Mouse (Mus musculus) left cerebral cortex, postnatal 10 days (tissue): ENCODE data around the gene Padi1. TPM values are rescaled to one million over a fixed set of nuclear protein-coding genes. Genes with fewer than 3 reads are reported as not detected.

ENCODE experiments used
- DNase-seq, 2 experiments: peaks; one replicate each; pipeline ENCODE4 v3.0.0; 2021 to 2022; ENCODE audit warnings: low spot score in 2 of 2, mixed read lengths in 1 of 2; ENCODE audit errors: extremely low spot score in 1 of 2
- intact Hi-C: fragments of 180-260 bp; cut with DNase I; formaldehyde crosslinking; loops from one replicate; pipeline ENCODE4 v1.15.1; 2025
- total RNA-seq, 2 experiments: library from RNA; stranded (reverse); gene quantifications; 2 replicates each; pipeline ENCODE4 v1.2.3; 2021

Padi1 gene
- total RNA-seq, 2 experiments from 2014 or later: 0.11 to 0.14 TPM

DNA sequence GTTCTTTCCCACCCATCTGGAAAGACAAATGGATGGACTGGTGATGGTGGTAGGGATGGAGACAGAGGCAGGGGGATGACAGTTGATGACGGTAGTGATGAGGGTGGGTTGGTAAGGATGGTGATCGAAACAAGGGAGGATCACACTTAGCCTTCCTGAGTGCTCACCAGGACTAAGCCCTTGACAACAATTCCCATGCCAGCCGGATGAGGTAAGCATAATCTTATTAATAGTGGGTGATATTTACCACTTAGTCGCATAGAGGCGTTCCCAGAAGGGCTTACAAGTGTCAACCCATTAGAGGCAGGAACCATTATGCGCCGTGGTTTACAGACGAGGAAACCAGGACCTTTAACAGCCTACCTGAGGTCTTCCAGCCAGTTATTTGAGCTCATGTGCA lies 24.4 kb upstream of the Padi1 start:
- intact Hi-C loops: no loop called here
- peak in 1 of 2 experiments; percentile 4 for DNase-seq

DNA sequence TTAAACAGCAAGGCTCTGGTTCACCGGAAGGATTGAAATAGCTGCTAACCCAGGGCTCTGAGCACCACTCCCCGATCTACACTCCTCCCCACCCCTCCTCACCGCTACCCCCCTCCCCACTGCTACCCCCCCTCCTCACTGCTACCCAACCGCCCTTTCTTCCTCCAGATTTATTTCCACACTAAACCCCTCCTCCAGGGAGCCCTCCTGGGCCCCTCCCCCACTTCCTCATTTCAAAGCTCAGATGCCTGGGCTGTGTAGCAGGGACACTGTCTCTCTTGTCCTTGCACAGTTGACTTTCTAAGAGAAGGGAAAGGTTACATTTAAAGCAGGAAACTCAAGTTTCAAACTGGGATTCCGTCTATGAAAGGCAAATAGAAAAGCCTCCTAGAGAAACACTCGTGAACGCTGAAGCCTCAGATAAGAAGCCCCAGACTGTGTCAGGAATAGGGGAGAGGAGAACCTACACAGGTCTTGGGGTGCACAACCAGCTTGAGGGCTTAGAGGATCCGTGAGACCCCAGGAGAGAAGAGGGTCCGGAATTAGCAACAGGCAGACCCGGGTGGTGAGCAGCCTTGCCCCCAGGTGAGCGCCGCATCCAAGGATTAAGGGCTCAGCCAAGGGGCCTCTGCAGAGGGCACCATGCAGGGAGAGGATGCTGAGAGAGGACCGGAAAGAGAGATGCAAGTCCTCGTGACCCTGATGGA lies 23.1 kb upstream of the Padi1 start:
- intact Hi-C loops: no loop called here
- no peak for DNase-seq

DNA sequence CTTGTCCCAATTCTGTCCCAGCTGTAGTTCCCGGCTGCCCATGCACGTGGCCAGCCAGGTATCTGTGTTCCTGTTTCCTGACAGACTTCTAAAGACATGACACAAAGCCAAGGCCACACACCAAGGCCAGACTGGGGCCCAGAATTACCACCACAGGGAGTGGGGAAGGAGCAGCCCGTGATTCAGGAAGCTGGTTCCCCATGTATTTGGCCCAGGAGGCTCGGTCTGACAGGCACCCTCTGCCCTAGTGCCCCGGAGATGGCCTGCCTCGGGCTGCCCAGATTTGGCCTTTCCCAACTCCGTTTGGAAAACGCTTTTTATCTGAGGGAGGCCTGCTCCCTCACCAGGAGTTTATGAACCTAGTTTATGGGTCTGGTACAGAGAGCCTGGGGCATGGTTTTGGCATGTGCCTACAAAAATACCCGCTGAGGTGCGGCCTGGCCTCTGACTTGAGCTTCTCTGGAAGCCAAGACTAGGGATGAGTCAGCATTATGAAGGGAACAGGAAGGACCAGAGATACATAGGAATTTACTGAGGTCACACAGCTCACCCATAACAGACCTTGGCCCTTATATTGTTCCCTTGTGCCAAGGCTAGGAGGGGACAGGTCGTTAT lies 16.6 kb upstream of the Padi1 start:
- no peak for DNase-seq
- intact Hi-C loops: no loop called here

DNA sequence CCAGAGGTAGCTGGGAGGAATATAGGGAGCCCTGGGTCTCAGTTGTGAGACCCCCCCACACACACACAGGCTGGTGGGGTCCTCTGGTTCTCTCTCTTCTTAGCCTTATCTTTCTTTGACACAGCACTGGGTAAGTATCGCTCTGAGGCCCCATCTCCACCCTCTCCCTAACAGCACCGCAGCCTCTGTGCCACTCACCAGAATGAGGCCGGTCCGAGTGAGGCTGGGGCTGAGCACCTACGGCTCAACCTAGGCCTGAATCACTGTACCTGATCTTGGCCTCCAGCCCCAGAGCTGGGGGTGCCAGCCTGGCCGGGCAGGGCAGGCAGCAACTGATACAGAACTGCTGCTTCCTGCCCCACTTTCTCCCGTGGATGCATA lies 15.2 kb upstream of the Padi1 start:
- intact Hi-C loops: no loop called here
- no peak for DNase-seq

DNA sequence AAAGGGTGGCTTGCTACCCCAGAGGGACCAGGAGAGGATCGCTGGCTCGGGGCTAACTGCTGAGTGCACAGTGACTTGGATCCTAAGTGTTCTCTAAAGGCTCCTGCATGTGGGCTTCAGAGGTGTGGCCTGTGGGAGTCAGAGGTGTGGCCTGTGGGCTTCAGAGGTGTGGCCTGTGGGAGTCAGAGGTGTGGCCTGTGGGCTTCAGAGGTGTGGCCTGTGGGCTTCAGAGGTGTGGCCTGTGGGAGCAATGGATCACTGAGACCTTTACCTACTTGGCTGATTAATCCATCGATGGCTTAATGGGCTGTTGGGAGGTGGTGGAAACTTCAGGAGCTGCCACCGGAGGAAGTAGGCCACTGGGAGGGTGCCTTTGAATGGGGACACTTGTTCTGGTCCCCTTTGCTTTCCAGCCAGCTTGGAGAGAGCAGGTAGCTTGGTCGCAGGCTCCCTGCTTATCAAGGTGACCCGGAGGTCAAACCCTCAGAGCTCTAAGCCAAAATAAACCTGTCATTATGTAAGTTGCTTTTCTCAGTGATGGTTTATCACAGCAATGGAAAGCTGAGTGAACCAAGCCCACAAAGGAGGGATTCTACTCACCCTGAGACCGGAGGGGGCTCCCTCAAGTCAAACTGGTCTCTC lies 14.7 kb upstream of the Padi1 start:
- intact Hi-C loops: no loop called here
- no peak for DNase-seq

DNA sequence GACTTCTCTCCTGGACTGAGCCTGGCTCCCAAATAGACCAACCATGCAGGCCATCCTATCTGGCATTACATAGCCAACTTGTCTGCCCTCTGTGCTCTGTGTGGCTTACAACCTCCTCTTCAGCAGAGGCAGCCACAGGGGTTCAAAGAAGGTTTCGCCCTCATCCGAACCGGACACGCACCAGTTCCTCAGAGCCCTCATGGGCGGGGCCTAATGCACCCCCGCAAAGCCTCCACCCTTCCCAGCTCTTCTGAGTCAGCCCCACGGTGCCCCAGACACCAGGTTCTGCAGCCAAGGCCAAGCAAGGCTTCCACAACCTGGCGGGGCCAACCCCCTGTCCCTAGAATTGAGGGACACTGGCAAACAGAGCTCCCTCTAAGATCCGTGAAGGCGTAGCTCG lies 13.7 kb upstream of the Padi1 start:
- intact Hi-C loops: no loop called here
- DNase-seq: no peak

DNA sequence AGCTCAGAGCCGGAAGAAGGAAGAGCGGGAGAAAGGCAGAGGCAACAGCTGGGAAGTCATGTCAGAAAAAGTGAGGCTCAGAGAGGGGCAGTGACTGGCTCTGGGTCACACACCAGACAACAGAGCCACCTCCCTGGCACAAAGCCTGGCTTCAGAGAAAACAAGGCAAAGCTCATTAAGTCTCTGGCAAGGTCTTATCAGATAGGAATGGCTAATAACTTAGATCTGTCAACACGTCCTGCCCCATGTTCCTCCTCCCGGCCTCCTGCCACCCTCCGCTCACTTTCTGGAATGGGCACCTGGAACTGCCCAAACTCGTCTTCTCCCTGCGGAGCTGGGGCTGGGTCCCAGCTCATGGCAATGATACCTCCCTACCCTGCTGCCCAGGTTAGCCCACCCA lies 12.2 kb upstream of the Padi1 start:
- intact Hi-C loops: no loop called here
- DNase-seq: no peak

DNA sequence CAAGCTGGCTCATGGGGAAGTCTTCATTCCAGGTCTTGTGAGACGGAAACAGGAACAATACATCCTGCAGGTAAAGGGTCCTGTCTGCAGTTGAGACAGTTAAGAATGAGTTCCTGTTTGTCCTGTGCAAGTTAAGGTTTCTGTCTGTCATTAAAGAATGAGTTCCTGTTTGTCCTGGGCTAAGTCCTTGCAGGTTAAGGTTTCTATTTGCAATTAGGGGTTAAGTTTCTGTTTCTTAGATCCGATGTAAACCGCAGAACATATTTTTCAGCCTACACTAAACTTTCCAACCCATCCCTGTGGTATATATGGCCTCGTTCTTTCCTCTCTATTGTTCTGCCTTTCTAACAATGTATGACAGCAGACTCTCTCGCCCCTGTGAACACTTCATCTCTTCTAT lies 11.5 kb upstream of the Padi1 start:
- intact Hi-C loops: no loop called here
- no peak for DNase-seq

DNA sequence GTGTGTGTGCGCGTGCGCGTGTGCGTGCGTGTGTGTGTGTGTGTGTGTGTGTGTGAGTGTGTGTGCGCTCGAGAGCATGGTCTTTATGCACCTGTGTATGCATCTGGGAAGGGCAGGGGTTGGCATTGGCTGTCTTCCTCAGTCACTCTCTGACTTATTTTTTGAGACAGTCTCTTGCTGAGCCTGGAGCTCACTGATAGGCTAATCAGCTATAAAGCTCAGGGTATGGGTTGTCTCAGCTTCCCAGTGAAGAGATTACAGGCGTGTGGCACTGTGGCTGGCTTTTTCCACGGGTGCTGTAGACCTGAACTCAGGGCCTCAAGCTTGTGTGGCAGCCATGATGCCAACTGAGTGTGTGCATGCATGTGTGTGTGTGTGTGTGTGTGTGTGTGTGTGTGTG lies 9.6 kb upstream of the Padi1 start:
- intact Hi-C loops: no loop called here
- no peak for DNase-seq

DNA sequence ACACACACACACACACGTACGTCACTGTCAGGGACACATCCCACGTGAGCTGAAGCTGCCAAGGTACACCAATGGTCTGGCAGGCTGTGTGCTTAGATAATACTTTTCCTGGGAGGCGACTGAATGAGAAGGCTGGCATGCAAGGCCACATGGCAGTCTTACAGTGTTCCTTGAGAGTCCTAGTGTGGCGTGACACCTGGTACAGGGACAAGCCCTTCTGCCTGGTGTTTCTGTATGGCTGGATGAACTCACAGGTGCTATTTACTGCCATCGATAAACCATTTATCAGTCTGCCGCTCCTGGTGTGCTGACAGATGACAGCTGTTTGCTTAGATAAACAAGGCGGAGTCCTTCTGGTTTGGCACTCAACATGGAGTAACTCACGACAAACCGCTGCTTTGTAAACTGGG lies 8.9 kb upstream of the Padi1 start:
- intact Hi-C loops: no loop called here
- DNase-seq: no peak

DNA sequence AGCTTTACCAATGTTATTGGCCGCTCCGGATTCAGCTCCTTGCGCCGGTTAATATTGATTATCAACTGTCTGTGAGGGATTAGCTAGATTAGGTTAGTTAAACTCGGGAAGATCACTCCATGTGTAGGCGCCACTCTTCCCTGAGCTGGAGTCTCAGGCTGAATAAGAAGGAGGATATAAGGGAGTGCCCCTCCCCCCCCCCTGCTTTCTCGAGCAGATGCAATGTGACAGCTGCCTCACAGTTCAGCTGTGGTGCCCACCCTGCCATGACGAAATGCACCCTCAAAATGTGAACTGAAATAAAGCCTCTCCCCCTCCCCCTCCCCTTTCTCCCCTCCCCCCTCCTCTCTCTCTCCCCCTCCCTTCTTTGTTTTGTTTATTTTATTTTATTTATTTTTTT lies 8.0 kb upstream of the Padi1 start:
- DNase-seq: no peak
- intact Hi-C loops: no loop called here

DNA sequence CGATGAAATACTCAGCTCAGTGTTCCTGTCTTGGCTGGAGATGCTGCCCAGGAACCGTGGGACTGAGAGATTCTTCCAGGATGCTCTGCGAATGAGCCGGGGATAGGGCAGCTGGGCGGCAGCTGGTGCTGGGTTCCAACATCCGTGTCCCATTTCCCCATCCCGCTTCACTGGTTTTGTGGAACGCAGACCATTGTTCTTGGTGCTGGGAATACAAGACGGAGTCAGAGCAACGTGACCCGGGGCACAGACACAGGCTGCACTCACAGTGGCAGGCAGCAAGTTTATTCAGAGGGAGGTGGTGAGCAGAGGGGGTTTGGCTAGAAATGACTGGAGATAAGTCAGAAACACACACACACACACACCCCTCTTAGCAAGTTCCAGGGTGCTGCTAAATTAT lies 3.7 kb upstream of the Padi1 start:
- DNase-seq: no peak

DNA sequence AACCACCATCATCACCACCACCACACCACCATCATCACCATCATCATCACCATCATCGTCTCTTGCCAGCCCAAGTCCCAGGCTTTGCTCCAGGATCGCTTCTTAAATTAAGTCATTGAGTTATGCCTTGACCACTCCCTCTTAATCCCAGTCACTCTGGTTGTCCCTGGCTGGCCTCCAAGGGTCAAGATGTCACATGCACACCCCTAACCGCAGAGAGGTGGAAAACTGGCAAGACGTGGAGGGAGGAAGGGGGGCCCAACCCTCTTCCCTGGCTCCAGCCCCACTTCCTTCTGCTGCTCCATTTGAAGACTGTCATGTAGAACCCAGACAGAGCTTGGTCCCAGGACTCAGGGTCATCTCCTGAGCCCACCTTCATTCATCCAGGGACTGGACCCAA lies 587 bp downstream of the Padi1 start:
- intact Hi-C loops: no loop called here
- DNase-seq: no peak

More for the DNA sequence above, 3.7 kb upstream of the Padi1 start:
- intact Hi-C loops: no loop called here

DNA sequence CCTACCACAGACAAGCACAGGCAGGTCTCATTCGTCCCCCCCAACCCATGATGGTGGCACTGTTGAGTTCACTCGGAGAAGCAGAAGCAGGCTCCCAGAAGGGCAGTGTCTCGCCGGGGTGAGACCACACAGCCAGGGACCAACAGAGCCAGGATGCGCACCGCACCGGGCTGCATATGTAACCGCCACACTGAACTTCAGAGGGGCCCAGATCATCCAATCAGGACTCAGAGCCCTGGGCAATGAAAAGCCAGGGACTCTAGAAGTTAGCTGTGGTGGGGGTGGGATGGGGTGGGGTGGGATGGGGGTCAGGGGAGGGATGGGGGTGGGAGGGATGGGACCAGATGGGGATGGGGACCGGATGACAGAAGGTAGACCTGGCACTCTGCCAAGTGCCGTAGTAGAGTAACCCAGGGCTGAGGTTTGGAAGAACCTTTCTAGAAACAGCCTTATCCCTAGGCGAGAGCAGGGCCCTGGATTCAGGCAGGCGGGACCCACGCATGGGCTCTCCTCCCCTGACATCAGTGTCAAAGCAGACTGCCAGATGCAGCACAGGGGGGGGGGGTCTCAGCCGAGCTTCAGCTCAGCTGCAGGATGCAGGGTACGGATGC lies 1.8 kb downstream of the Padi1 start:
- no peak for DNase-seq
- intact Hi-C loops: no loop called here

DNA sequence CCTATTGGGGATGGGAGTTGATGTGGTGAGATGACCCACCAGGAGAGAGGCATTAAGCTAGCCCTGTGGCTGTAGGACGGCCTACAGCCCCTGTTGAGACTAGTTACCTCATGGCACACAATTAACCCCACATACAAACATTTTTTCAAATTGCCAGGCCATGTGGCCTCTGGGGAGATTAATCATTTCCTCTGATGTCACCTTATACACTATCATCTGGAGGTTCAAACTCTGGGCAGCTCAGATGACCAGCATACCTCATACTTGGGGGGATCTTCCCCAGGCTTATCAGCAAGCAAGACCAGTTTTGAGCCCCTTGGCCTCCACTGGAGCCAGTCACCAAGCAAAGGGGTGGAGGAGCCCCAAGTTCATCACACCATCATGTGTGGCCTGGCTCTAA lies 2.7 kb downstream of the Padi1 start:
- DNase-seq: no peak
- intact Hi-C loops: no loop called here

DNA sequence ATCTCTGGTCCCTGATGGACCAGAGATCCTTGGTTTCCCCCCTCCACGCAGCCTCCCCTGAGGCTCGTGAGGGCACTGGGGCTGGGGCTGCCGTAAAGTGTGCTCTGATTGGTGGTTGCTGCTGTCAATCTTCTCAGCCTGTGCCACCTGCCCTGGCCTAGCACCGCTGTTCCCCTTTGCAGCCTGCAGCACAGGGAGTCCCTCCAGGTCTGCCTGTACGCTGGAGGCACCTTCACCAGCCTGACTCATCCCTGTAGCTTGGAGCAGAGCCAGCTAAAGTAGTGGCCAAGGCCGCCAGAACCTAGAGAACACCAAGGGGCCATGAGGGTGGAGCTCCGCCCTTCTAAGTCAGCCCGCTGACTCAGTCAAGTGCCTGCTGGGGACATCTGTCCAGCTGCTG lies 7.7 kb downstream of the Padi1 start:
- intact Hi-C loops: no loop called here
- no peak for DNase-seq

DNA sequence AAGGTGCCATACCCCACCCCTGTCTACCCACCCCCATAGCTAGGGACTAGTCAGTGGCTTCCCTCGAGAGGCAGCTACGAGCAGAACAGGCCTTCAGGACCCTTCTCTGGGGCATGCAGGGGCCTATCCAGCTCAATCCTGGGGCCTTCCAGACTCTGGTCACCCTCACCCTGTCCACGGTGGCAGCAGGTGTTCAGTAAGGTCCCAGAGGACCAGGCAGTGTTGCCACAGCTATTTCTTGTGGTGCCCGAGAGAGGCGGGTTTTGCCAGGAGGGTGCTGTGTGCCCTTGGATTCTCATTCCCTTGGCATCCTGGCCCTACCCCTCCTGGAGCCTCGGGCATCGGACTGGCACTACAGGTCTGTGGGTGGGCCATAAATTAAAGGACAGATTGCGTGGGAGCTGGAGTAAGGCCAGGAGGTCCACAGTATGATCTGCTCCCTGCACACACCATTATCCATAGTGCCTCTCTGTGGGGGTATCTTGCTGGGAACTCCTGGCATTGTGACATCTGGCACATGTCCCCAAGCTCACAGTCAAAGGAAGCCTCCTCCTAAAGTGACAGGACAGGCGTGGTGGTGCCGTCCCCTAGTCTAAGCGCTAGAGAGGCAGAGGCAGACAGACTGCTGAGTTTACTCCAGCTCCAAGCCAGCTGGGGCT lies 9.2 kb downstream of the Padi1 start:
- no peak for DNase-seq
- intact Hi-C loops: no loop called here

DNA sequence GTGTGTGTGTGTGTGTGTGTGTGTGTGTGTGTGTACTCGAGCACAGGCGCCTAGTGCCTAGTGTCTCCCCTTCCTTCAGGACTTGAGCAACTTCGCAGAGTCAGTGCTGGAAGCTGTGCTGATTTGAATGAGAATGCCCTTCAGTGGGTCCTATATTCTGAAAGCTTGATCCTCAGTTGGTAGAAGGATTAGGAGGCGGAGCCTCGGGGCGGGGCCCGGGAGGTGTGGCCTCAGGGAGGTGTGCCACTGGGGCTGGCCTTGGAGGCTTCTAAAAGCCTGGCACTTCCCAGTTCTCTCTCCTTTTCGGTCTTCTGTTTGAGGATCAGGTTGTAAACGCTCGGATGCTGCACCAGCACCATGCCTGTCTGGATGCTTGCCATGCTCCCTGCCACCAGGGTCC lies 9.9 kb downstream of the Padi1 start:
- peak in 1 of 2 experiments; percentile 57 for DNase-seq
- intact Hi-C loops: no loop called here

DNA sequence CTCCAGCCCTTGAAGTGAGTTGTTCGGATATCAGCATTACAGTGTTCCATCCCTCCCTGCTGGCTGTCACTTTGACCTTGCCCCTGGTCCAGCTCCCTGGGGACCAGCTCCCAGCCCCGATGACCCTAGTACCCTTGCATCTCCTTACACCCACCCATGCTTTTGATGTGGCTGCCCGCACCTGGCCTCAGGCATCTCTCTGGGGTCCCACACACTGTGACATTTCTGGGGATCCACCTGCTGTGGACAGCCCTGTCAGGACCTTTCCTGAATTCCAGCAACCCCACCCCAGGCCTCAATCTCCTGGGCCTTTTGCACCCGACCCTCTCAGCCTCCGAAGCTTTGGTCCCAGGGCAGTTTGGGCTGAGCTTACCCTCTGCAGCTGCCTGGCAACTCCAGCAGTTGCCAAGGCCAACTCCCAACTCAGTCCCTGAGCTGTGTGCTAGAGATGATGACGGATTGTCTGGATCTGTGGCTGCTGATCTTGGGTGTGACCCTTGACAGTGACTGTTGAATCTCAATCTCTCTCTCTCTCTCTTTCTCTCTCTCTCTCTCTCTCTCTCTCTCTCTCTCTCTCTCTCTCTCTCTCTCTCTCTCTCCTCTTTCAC lies 11.1 kb downstream of the Padi1 start:
- intact Hi-C loops: no loop called here
- no peak for DNase-seq
